Mouse (Mus musculus) MN1 (cell line): ENCODE measurements around the gene Rgcc.

Experiments
- DNase-seq: peaks from one replicate; pipeline ENCODE4 v3.0.0-alpha.2; 2016; ENCODE audit warnings: low spot score

The Rgcc gene

DNA sequence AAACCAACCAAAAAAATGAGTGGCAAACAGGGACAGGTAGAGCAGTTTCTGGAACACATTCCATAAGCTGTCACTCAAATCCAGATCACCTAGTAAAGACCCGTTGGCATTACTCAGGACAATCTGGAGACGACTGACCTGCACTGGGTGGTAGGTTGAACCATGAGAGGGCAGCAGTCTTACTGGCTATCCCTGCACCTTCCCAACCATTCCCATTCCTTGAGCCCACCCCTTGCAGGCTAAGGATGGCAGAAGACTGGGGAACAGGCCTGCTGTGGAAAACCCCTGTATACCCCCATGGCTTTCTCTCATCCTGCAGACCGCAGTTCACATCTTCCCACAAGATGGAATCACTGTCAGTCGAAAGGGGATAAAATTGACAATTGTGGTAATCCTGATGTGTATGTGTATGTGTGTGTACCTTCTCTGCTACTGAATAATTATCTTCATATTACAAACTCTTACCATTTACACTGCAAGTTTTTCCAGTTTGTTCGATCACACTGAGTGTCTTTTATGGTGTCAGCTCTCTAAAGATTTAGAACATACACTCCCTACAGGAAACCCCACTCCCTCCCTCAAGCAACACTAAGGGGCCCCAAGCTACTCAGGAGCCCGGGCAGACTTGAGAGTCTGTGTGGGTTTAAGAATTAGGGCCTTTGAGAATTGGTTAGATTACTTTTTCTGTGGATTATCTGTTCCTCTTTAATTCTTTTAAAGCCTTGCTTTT lies 59.6 kb downstream of the Rgcc start:
- DNase-seq = no peak

DNA sequence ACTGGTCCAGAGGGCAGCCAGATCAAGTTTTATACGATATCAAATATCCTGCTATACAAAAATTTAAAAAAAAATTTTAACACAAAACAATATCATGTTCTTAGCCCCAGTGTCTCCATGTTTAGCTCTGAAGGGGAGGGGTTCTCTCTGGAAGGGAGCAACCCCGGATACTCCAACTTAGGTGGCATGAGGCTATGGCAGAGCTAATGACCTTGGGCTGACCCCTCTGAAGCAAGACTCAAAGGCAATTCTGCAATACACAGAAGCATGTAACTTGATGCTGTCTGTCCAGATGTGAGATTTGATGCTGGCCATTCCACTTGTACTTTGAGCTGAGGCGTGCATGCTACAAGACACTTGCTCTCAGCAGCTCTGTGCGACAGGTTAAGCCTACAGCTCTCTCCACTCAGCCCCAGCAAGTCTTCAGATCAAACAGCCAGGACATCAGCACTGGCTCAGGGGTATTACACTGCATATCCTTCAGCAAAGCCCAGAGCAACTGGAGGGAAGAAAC lies 60.3 kb downstream of the Rgcc start:
- no peak for DNase-seq

DNA sequence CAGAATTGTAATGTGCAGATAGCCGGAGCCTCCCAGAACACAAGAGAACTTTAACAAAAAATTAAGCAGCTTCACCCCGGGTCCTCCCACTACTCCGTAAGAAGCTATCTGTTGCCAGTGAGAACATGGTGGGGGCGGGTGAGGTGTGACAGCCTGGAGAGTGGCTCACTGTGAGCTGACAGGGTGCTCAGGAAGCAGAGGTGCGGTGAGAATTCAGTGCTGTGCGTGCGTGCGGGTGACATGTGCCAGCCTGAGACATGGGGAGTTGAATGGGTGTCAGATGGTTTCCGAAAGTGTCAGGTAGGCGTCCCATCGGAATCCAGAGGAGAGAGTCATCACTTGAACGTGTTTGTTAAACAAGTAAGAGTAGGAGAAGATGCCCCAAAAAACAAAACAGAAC lies 62.0 kb downstream of the Rgcc start:
- DNase-seq = no peak
